Mouse (Mus musculus) frontal cortex, postnatal 10 days (tissue): ENCODE measurements at regions not wholly inside any gene's neighbourhood (a gene's known extent, or its start where the extent isn't known, plus 50 kb on each side); places are given as distances from the start of the nearest gene placed in this dataset.

ENCODE experiments used
- DNase-seq, 2 experiments: peaks; one replicate each; pipeline ENCODE4 v3.0.0; 2022; ENCODE audit warnings: low spot score in 2 of 2, mixed read lengths in 1 of 2

- no peak for DNase-seq
These were observed 185.1 kb upstream of the Slc5a7 start for GRCm38 (mm10) chr17:54483901-54484300.

- DNase-seq, result no peak
These were observed 141.1 kb upstream of the Slc5a7 start for GRCm38 (mm10) chr17:54439910-54440309.

- peak; percentile 11 to 30 for DNase-seq
These were observed 139.6 kb upstream of the Slc5a7 start for GRCm38 (mm10) chr17:54438435-54438834.

DNA sequence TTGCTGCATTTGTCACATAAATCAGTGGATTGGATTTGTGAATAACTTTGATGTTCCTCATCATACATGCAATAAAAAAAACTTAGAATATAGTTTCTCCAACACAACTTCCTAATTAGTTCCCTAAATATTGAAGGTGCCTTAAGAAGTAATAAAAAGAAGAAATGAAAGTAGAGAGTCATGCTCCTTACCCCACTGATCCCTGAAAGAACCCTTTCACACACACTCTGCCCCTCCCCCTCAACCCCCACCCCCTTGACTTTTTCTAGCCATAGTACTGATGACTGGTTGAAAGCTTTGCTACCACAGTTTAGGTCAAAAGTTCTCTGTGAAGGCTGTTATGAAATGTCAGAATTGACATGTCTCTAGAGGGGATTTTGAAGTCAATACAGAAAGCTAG is 131.1 kb upstream of the Slc5a7 start:
- DNase-seq, result no peak

DNA sequence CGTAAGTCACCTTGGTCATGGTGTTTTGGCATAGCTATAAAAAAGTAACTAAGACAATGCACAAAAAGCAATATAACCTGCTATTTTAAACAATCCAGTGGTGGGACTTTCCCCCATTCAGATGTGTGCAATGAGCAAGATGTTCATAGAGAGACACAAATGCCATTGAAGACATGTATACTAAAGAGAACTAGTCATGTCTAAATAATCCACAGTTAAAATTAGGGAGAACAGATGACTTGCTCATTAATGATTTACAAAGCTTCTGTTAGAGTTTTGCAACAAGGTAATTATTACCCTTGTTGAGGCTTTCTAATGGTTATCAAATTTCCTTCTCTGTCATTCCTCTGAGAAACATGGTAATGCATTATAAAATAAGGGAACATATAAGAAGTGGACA is 115.4 kb upstream of the Slc5a7 start:
- no peak for DNase-seq

GRCm38 (mm10) chr17:54396476-54396875 is 97.6 kb upstream of the Slc5a7 start:
- DNase-seq, result no peak

- no peak for DNase-seq
These were observed 78.7 kb upstream of the Slc5a7 start for GRCm38 (mm10) chr17:54377500-54377899.

DNA sequence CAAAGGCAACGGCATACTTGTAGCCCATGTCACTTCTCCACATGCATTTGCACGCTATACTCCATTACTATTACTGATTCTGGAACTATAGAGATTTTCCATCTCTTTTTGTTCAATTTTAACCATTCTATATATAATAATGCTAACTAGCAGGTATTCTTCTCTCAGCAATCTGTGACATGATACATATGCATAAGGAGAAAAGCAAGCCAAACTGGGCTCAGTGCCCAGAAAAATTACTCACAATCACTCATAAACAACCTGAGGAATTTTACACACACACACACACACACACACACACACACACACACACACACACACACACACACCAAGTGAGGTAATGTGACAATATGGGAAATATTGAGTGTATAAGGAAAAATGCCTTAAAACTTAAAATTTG is 69.8 kb upstream of the Slc5a7 start:
- DNase-seq, result peak in 1 of 2 experiments; percentile 16

DNA sequence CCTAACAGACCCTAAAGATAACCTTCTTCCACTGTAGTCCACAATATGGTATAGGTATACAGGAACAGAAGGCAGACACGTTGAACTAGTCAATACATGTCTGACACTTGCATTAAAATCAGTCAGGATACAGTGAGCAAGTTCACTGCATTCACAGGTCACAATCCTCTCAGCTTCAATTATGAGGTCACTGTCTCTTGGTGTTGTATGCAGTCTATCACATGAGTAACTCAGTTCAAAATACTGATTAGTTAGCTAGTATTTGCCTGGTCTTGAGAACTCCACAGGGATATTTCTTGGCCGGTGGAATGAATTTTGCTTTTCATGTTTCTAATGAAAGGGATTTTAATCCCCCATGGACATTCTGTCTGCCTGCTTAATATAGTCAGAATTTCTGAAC is 69.1 kb upstream of the Slc5a7 start:
- DNase-seq, result no peak

DNA sequence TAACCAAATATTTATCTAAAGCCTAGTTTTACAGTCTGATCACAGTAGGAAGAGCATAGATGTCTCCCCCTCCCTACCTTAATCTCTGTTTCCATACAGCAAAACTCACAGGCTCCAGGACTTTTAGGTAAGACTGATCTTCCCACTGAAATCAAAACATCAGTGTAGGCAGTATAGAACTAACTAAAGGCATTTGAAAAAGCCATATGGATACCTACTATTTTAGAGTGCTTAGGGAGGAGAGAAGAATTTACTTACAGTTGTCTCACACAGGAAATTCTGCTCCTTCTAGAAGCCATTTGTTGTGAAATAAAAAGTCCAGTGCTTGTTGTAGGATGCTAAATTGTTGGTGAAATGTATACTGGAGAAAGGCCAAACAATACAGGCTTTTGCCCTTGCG is 64.2 kb upstream of the Slc5a7 start:
- DNase-seq, result no peak

- no peak for DNase-seq
These were observed 54.2 kb upstream of the Slc5a7 start for GRCm38 (mm10) chr17:54353063-54353462.

- DNase-seq, result no peak
These were observed 52.0 kb upstream of the Slc5a7 start for GRCm38 (mm10) chr17:54350881-54351280.
